In the genomic region with DNA sequence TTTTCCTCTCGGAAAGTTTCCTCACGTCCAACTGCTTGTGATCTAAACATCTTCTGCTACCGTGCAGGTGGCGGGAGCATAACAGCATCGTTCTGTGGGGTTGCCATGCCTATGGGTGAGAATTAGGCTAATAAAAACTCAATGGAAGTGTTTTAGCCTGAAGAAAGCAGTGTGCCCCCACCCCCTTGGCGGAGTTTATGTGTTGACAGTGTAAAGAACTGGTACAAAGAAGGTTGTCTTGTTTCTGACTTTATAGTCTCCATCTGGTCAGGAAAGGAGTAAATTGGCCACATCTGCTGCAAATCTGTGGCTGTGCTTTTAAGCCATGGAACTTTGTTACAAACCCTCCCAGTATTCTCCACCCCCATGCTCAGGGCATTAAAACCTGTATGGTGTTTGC, we compare ENCODE assay signal across 24 mouse cellular contexts.
DNase-seq lines count a peak whose midpoint lies in the region; ATAC-seq lines count a peak whose summit lies in the region.
"Had no signal": no experiment of that assay in that cellular context is flagged by ENCODE, and none has a peak within 500 bp of the region (broad histone marks: within the 10 kb centered on the region; RNA-seq: fewer than 3 reads in every experiment).

No protein-coding gene starts in this region.

- no peak; the same call in 1 of the 2 replicates for ATAC-seq in forebrain, embryonic 14.5 days
- no peak for ATAC-seq in forebrain, embryonic 15.5 days (replicated peaks)
- ATAC-seq in embryonic facial prominence, embryonic 12.5 days (ENCODE audit: insufficient number of reproducible peaks, insufficient read depth, low FRiP score, low TSS enrichment): 0 out of 2 replicates have a peak, but pooled peaks have one; percentile 6
- ATAC-seq in neural tube, embryonic 14.5 days (ENCODE audit: low read depth): peak; percentile 61; the same call in 1 of the 2 replicates
- ATAC-seq: forebrain, embryonic 16.5 days; inflammation-experienced regulatory T-cells, adult 6 months; midbrain, embryonic 16.5 days had no signal

- no peak overlapping the region for H3K9ac ChIP-seq in forebrain, embryonic 14.5 days (ENCODE audit: low read length)
- no peak overlapping the region for H3K9ac ChIP-seq in forebrain, embryonic 15.5 days (replicated peaks)
- H3K9ac ChIP-seq in embryonic facial prominence, embryonic 12.5 days: no peak overlapping the region
- H3K9ac ChIP-seq in neural tube, embryonic 14.5 days (replicated peaks; ENCODE audit: low read depth, low read length): no peak overlapping the region
- H3K9ac ChIP-seq: heart, embryonic 15.5 days; hindbrain, embryonic 13.5 days; limb, embryonic 15.5 days; liver, embryonic 14.5 days; lung, embryonic 15.5 days had no signal

- WGBS in forebrain, embryonic 14.5 days: 76% methylated on average over 6 of the region's 6 CpGs
- WGBS in forebrain, embryonic 15.5 days: 72% methylated on average over 6 of the region's 6 CpGs
- 35% methylated on average over 6 of the region's 6 CpGs for WGBS in embryonic facial prominence, embryonic 12.5 days
- 23% methylated on average over 6 of the region's 6 CpGs for WGBS in limb, embryonic 10.5 days
- 20% methylated on average over 6 of the region's 6 CpGs for WGBS in neural tube, embryonic 14.5 days

- H3K4me2 ChIP-seq in forebrain, embryonic 14.5 days (ENCODE audit: low read length): no peak overlapping the region
- H3K4me2 ChIP-seq in forebrain, embryonic 15.5 days (replicated peaks): no peak overlapping the region
- peak overlapping the region; percentile 19 for H3K4me2 ChIP-seq in embryonic facial prominence, embryonic 12.5 days (replicated peaks)
- H3K4me2 ChIP-seq in neural tube, embryonic 14.5 days (ENCODE audit: low read depth, low read length): no peak overlapping the region
- H3K4me2 ChIP-seq: heart, embryonic 15.5 days; hindbrain, embryonic 13.5 days; limb, embryonic 15.5 days; lung, embryonic 15.5 days had no signal

- H3K27me3 ChIP-seq in forebrain, embryonic 14.5 days (replicated peaks; ENCODE audit: control insufficient read depth, insufficient read depth, low read length): no peaks in the 10 kb centered on the region
- H3K27me3 ChIP-seq in forebrain, embryonic 15.5 days: no peaks in the 10 kb centered on the region
- no peaks in the 10 kb centered on the region for H3K27me3 ChIP-seq in embryonic facial prominence, embryonic 12.5 days
- H3K27me3 ChIP-seq in limb, embryonic 10.5 days (ENCODE audit: low read depth, poor library complexity, severe bottlenecking): no peaks in the 10 kb centered on the region; the same call in 1 of the 2 replicates
- H3K27me3 ChIP-seq in neural tube, embryonic 14.5 days (ENCODE audit: control insufficient read depth, insufficient read depth, low read length): no peaks in the 10 kb centered on the region
- H3K27me3 ChIP-seq: heart, embryonic 15.5 days; hindbrain, embryonic 13.5 days; limb, embryonic 15.5 days; lung, embryonic 15.5 days had no signal

- no peaks in the 10 kb centered on the region for H3K36me3 ChIP-seq in forebrain, embryonic 14.5 days (ENCODE audit: control insufficient read depth, insufficient read depth, low read length)
- no peaks in the 10 kb centered on the region for H3K36me3 ChIP-seq in forebrain, embryonic 15.5 days
- no peaks in the 10 kb centered on the region for H3K36me3 ChIP-seq in embryonic facial prominence, embryonic 12.5 days
- no peaks in the 10 kb centered on the region for H3K36me3 ChIP-seq in limb, embryonic 10.5 days
- H3K36me3 ChIP-seq in neural tube, embryonic 14.5 days (ENCODE audit: control insufficient read depth, insufficient read depth, low read length): no peaks in the 10 kb centered on the region
- H3K36me3 ChIP-seq: heart, embryonic 15.5 days; hindbrain, embryonic 13.5 days; limb, embryonic 15.5 days; lung, embryonic 15.5 days had no signal

- H3K4me1 ChIP-seq in forebrain, embryonic 14.5 days (ENCODE audit: control insufficient read depth, insufficient read depth, low read length): no peaks in the 10 kb centered on the region
- no peaks in the 10 kb centered on the region for H3K4me1 ChIP-seq in forebrain, embryonic 15.5 days
- no peaks in the 10 kb centered on the region for H3K4me1 ChIP-seq in embryonic facial prominence, embryonic 12.5 days
- peaks cover 24% of the 10 kb centered on the region for H3K4me1 ChIP-seq in limb, embryonic 10.5 days
- H3K4me1 ChIP-seq in neural tube, embryonic 14.5 days (ENCODE audit: control insufficient read depth, insufficient read depth, low read length): no peaks in the 10 kb centered on the region
- H3K4me1 ChIP-seq: heart, embryonic 15.5 days; hindbrain, embryonic 13.5 days; lung, embryonic 15.5 days had no signal

- peak; percentile 7 for DNase-seq in forebrain, embryonic 14.5 days (ENCODE audit: low spot score)
- DNase-seq in limb, embryonic 10.5 days (ENCODE audit: low spot score): peak; percentile 73
- no peak for DNase-seq in cerebellum, adult 9-10 months
- no peak for DNase-seq in heart, adult 11 months
- no peak for DNase-seq in spleen, postnatal 36 days (ENCODE audit: low spot score in 2 of 2)
- DNase-seq: adrenal gland, postnatal 25 days; cerebellum, postnatal 10 days; heart, postnatal 36 days; kidney, adult 2 months; lung, postnatal 36 days; thymus, postnatal 14 days had no signal

- no peak overlapping the region for H3K27ac ChIP-seq in forebrain, embryonic 14.5 days (ENCODE audit: low read depth, low read length)
- H3K27ac ChIP-seq in forebrain, embryonic 15.5 days (replicated peaks): no peak overlapping the region
- no peak overlapping the region for H3K27ac ChIP-seq in embryonic facial prominence, embryonic 12.5 days
- H3K27ac ChIP-seq in limb, embryonic 10.5 days: peak overlapping the region; percentile 72
- no peak overlapping the region for H3K27ac ChIP-seq in neural tube, embryonic 14.5 days (ENCODE audit: low read depth, low read length)
- H3K27ac ChIP-seq: heart, embryonic 15.5 days; hindbrain, embryonic 13.5 days; kidney, postnatal 0 days; limb, embryonic 15.5 days; liver, embryonic 14.5 days; lung, embryonic 15.5 days had no signal

- no peak overlapping the region for H3K4me3 ChIP-seq in forebrain, embryonic 14.5 days (ENCODE audit: low read depth, low read length)
- H3K4me3 ChIP-seq in forebrain, embryonic 15.5 days: no peak overlapping the region
- H3K4me3 ChIP-seq in embryonic facial prominence, embryonic 12.5 days: no peak overlapping the region
- H3K4me3 ChIP-seq in limb, embryonic 10.5 days: peak overlapping the region; percentile 17; the same call in 1 of the 2 replicates
- no peak overlapping the region for H3K4me3 ChIP-seq in neural tube, embryonic 14.5 days (ENCODE audit: low read depth, low read length)
- H3K4me3 ChIP-seq: heart, embryonic 15.5 days; hindbrain, embryonic 13.5 days; limb, embryonic 15.5 days; lung, embryonic 15.5 days; myocyte had no signal

- no peaks in the 10 kb centered on the region for H3K9me3 ChIP-seq in forebrain, embryonic 14.5 days (replicated peaks; ENCODE audit: control insufficient read depth, low read length)
- no peaks in the 10 kb centered on the region for H3K9me3 ChIP-seq in forebrain, embryonic 15.5 days
- H3K9me3 ChIP-seq in embryonic facial prominence, embryonic 12.5 days: no peaks in the 10 kb centered on the region
- H3K9me3 ChIP-seq in limb, embryonic 10.5 days (replicated peaks): no peaks in the 10 kb centered on the region
- H3K9me3 ChIP-seq in neural tube, embryonic 14.5 days (ENCODE audit: control insufficient read depth, low read length): no peaks in the 10 kb centered on the region
- H3K9me3 ChIP-seq: heart, embryonic 15.5 days; hindbrain, embryonic 13.5 days; limb, embryonic 15.5 days; lung, embryonic 15.5 days had no signal

Comparison
In these comparisons a context has a peak if more than half of its experiments do, and no peak if none do; other contexts are left out.
1. ATAC-seq: peak in embryonic facial prominence, embryonic 12.5 days (single experiment) and neural tube, embryonic 14.5 days (single experiment); none in forebrain, embryonic 14.5 days (single experiment) and forebrain, embryonic 15.5 days (single experiment).
2. DNase-seq: peak in forebrain, embryonic 14.5 days (single experiment) and limb, embryonic 10.5 days (single experiment); none in cerebellum, adult 9-10 months (single experiment), heart, adult 11 months (single experiment) and spleen, postnatal 36 days (0 of 2).